Mouse (Mus musculus): ENCODE data around the gene Tpcn2. TPM values are rescaled to one million over a fixed set of nuclear protein-coding genes. Genes with fewer than 3 reads are reported as not detected.
A peak's percentile ranks its signal among the peaks of the same experiment; 100 is the strongest.

The Tpcn2 gene
- polyA plus RNA-seq, 1 experiment from 2014 or later = 4.4 TPM

DNA sequence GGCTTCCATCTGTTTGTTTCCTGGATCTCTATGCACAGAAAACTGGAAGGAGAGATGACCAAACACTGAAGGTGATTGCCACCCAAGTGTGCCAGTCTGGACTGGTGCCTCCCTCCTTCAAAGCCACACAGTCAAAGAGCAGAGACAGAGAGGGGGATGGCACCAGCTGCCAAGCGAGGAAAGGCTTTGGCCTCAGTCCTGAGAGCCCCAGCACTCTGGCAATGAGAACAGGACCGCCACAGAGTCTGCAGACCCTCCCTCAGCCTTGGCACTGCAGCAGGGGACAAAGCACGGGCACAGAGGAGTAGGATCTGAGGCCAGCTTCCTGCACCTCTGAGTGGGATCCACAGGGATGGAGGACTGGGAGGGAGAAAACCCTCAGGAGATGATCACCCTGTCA, 114.1 kb downstream of the Tpcn2 start:
- no peak for ATAC-seq (ENCODE audit: low FRiP score, low TSS enrichment)
- Histone ChIP-seq H3K4me3 (ENCODE audit: low read length) (no peak overlapping the region), H3K4me1 (ENCODE audit: control insufficient read depth, insufficient read depth, low read length) (peaks cover 7% of the 10 kb centered on the region), H3K9ac (ENCODE audit: low read depth, low read length) (no peak overlapping the region), H3K4me2 (replicated peaks; ENCODE audit: low read depth, low read length) (no peak overlapping the region), H3K9me3 (ENCODE audit: control insufficient read depth, low read length) (no peaks in the 10 kb centered on the region), H3K27me3 (ENCODE audit: control insufficient read depth, insufficient read depth, low read length) (no peaks in the 10 kb centered on the region), H3K36me3 (ENCODE audit: control insufficient read depth, insufficient read depth, low read length) (no peaks in the 10 kb centered on the region), H3K27ac (ENCODE audit: low read depth, low read length) (no peak overlapping the region)
- 79% methylated on average over 3 of the region's 3 CpGs for WGBS

DNA sequence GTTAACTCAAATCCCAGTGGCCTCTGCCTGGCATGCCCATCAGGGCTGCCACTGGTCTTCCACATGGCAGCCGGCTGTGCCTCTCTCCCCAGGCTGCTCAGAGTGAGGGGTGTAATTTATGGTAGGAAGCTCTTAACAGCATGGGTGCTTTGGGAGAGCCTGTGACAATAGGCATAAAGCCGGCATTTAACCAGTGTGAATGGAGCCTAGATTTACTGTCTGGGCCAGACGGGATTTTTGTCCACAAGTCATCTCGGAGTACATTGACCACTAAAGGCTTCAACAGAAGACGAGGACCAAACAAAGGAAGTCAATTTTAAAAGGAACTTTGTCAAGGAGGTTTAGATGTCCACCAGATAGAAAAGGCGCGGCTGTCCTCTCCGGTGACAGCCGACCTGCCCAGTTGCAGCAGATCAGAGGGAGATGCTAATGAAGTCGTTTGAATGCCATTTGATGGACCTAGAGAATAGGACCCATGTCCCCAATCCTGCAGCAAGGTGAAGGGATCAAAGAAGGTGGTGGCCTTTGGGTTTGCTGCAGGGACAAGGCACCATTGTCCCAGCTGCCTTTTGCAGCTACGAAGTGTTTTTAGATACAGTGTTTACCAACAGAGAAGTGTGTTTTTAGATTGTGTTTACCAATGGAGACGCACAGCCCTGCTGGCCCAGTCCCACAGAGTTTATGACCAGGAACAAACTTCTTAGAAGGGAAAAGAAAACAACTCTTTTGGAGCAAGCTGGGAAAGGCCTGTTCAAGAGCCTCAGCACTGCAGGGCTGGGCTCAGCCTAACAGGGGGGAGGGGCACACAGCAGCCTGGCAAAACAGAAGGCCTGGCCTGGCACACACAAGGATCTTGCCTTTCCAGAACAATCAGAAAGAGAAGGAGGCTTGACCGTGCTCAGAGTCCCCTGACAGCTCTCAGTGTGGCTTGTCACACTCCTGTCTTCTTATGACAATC, 124.2 kb downstream of the Tpcn2 start:
- Histone ChIP-seq H3K4me3 (ENCODE audit: low read length) (no peak overlapping the region), H3K9ac (ENCODE audit: low read depth, low read length) (peak overlapping the region; percentile 23; the same call in 1 of the 2 replicates), H3K36me3 (ENCODE audit: control insufficient read depth, insufficient read depth, low read length) (no peaks in the 10 kb centered on the region), H3K9me3 (ENCODE audit: control insufficient read depth, low read length) (no peaks in the 10 kb centered on the region), H3K27me3 (ENCODE audit: control insufficient read depth, insufficient read depth, low read length) (no peaks in the 10 kb centered on the region), H3K4me2 (replicated peaks; ENCODE audit: low read depth, low read length) (no peak overlapping the region), H3K4me1 (ENCODE audit: control insufficient read depth, insufficient read depth, low read length) (peaks cover 11% of the 10 kb centered on the region), H3K27ac (ENCODE audit: low read depth, low read length) (peak overlapping the region; percentile 75)
- 16% methylated on average over 13 of the region's 13 CpGs for WGBS
- peak; percentile 79 for ATAC-seq (ENCODE audit: low FRiP score, low TSS enrichment)

DNA sequence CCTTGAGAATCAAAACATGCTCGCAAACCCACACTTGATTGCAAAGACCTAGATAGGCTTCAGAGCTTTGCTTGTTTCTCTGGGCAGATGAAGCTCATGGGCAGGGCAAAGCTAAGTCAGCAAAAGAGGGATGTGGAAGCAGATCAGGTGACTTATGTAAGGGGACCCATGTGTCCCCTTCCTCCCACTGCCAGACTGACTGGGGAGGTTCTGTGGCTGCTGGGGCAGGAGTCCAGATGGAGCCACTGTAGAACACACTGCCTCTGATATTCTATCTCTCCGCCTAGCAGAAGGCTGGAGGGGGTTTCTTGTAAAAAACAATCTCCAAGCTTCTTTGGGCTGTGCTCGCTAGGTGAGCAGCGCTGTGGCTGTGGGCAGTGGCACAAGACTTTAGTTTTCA, 128.1 kb downstream of the Tpcn2 start:
- Histone ChIP-seq H3K4me3 (ENCODE audit: low read length) (no peak overlapping the region), H3K9ac (ENCODE audit: low read depth, low read length) (no peak overlapping the region), H3K27ac (ENCODE audit: low read depth, low read length) (no peak overlapping the region), H3K27me3 (ENCODE audit: control insufficient read depth, insufficient read depth, low read length) (no peaks in the 10 kb centered on the region), H3K9me3 (ENCODE audit: control insufficient read depth, low read length) (no peaks in the 10 kb centered on the region), H3K4me2 (replicated peaks; ENCODE audit: low read depth, low read length) (no peak overlapping the region), H3K36me3 (ENCODE audit: control insufficient read depth, insufficient read depth, low read length) (no peaks in the 10 kb centered on the region), H3K4me1 (ENCODE audit: control insufficient read depth, insufficient read depth, low read length) (peaks cover 11% of the 10 kb centered on the region)
- peak; percentile 33; the same call in 1 of the 2 replicates for ATAC-seq (ENCODE audit: low FRiP score, low TSS enrichment)
- WGBS = 62% methylated on average over 4 of the region's 4 CpGs

DNA sequence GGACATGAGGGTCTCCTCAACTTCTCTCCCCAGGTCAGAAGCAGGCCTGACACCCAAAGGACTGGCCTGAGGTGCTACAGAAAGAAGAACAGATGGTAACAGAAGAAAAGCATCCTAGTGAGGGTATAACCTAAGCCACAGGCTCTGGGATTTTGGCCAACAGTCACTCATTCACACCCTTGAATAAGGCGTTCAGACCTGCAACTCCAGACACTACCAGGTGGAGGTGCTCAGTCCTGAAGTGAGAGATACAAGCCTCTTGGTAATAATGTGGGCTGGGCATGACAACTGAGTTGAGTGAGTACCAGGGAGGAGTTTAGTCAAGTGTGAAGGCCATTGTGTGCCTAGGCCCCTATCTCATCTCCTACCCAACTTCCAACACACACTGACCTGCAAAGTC, 129.7 kb downstream of the Tpcn2 start:
- no peak for ATAC-seq (ENCODE audit: low FRiP score, low TSS enrichment)
- WGBS = 74% methylated on average over 1 of the region's 1 CpGs
- no peak overlapping the region for H3K4me3 ChIP-seq (ENCODE audit: low read length)

DNA sequence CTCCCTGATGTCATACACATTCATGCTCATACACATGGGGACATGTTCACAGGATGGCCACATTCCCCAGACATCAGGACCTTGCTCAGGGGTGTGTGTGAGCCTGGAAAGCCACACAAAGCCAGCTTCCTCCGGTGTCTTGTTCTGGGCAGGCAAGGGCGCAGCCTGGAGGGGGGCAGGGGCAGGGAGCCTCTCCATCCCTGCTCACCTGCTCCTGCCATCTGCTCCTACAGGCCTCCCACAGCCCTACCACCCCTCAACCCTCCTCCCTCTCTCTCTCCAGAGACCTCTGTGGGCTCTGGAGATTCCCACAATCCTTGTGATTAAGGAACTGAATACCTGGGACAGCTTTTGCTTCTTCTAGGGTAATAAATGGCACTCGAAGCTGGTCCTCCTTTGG, 132.0 kb downstream of the Tpcn2 start:
- Histone ChIP-seq H3K27me3 (ENCODE audit: control insufficient read depth, insufficient read depth, low read length) (no peaks in the 10 kb centered on the region), H3K4me1 (ENCODE audit: control insufficient read depth, insufficient read depth, low read length) (no peaks in the 10 kb centered on the region), H3K27ac (ENCODE audit: low read depth, low read length) (no peak overlapping the region), H3K9ac (ENCODE audit: low read depth, low read length) (no peak overlapping the region), H3K36me3 (ENCODE audit: control insufficient read depth, insufficient read depth, low read length) (no peaks in the 10 kb centered on the region), H3K4me2 (replicated peaks; ENCODE audit: low read depth, low read length) (no peak overlapping the region), H3K4me3 (ENCODE audit: low read length) (no peak overlapping the region), H3K9me3 (ENCODE audit: control insufficient read depth, low read length) (no peaks in the 10 kb centered on the region)
- WGBS = 77% methylated on average over 3 of the region's 3 CpGs
- ATAC-seq (ENCODE audit: low FRiP score, low TSS enrichment) = no peak

More for the DNA sequence above, 129.7 kb downstream of the Tpcn2 start:
- Histone ChIP-seq H3K4me1 (ENCODE audit: control insufficient read depth, insufficient read depth, low read length) (no peaks in the 10 kb centered on the region; the same call in 1 of the 2 replicates), H3K36me3 (ENCODE audit: control insufficient read depth, insufficient read depth, low read length) (no peaks in the 10 kb centered on the region), H3K9me3 (ENCODE audit: control insufficient read depth, low read length) (no peaks in the 10 kb centered on the region), H3K27ac (ENCODE audit: low read depth, low read length) (no peak overlapping the region), H3K9ac (ENCODE audit: low read depth, low read length) (no peak overlapping the region), H3K27me3 (ENCODE audit: control insufficient read depth, insufficient read depth, low read length) (no peaks in the 10 kb centered on the region), H3K4me2 (replicated peaks; ENCODE audit: low read depth, low read length) (no peak overlapping the region)

DNA sequence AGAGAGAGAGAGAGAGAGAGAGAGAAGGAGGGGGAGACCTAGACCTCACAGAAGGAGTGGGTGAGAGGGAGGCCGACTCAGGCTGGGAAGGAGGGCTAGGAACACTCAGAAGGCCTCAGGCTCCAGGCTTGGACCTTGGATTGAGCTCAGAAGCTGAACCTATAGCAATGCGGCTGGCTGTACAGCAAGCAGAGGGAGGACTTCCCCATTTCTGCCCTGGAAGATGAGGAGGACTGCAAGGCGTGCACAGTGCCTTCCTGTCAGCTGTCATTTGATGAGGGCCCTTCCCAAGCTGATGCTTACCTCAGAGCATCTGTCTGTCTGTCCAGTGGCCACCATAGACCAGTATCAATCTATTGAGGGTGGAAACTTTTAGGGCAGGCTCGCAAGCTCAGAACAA, 134.9 kb downstream of the Tpcn2 start:
- no peak overlapping the region for H3K4me3 ChIP-seq (ENCODE audit: low read length)
- WGBS = 81% methylated on average over 4 of the region's 4 CpGs
- no peaks in the 10 kb centered on the region for H3K9me3 ChIP-seq (ENCODE audit: control insufficient read depth, low read length)
- no peak overlapping the region for H3K27ac ChIP-seq (ENCODE audit: low read depth, low read length)
- no peaks in the 10 kb centered on the region for H3K4me1 ChIP-seq (ENCODE audit: control insufficient read depth, insufficient read depth, low read length)
- no peak overlapping the region for H3K9ac ChIP-seq (ENCODE audit: low read depth, low read length)
- H3K27me3 ChIP-seq (ENCODE audit: control insufficient read depth, insufficient read depth, low read length) = no peaks in the 10 kb centered on the region
- H3K36me3 ChIP-seq (ENCODE audit: control insufficient read depth, insufficient read depth, low read length) = no peaks in the 10 kb centered on the region
- ATAC-seq (ENCODE audit: low FRiP score, low TSS enrichment) = no peak
- H3K4me2 ChIP-seq (replicated peaks; ENCODE audit: low read depth, low read length) = no peak overlapping the region

DNA sequence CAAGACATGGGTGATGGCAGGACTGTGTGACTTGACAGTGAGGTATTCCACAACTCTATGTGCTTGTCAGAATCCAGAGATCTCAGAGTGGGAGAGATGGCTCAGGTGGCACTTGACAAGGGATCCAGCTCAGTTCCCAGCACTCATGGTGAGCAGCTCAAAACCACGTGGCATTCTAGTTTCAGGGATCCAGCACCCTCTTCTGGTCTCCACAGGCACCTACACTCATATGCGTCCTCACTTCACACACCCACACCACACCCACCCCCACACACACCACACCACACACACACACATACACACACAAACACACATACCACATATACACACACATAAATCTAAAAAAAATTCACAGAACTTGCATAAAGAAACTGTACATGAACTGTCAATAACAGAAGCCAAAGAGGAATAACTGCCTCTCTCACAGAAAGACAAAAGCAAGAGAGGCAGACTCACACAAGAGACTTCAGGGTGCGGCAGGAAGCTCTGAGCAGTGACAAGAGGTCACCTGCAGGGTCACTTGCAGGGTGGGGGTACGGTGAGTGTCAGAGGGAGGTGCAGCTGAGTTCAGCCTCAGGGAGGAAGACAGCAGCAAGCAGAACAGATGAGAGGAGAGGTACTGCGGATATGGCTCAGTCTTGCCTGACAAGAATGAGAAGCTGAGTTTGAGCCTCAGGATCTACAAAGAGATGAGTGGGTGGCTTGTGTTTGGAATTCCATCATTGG, 135.7 kb downstream of the Tpcn2 start:
- Histone ChIP-seq H3K27ac (ENCODE audit: low read depth, low read length) (no peak overlapping the region), H3K4me3 (ENCODE audit: low read length) (no peak overlapping the region), H3K27me3 (ENCODE audit: control insufficient read depth, insufficient read depth, low read length) (no peaks in the 10 kb centered on the region), H3K4me2 (replicated peaks; ENCODE audit: low read depth, low read length) (no peak overlapping the region), H3K4me1 (ENCODE audit: control insufficient read depth, insufficient read depth, low read length) (no peaks in the 10 kb centered on the region), H3K9ac (ENCODE audit: low read depth, low read length) (no peak overlapping the region), H3K9me3 (ENCODE audit: control insufficient read depth, low read length) (no peaks in the 10 kb centered on the region), H3K36me3 (ENCODE audit: control insufficient read depth, insufficient read depth, low read length) (no peaks in the 10 kb centered on the region)
- 84% methylated on average over 5 of the region's 5 CpGs for WGBS
- no peak for ATAC-seq (ENCODE audit: low FRiP score, low TSS enrichment)

DNA sequence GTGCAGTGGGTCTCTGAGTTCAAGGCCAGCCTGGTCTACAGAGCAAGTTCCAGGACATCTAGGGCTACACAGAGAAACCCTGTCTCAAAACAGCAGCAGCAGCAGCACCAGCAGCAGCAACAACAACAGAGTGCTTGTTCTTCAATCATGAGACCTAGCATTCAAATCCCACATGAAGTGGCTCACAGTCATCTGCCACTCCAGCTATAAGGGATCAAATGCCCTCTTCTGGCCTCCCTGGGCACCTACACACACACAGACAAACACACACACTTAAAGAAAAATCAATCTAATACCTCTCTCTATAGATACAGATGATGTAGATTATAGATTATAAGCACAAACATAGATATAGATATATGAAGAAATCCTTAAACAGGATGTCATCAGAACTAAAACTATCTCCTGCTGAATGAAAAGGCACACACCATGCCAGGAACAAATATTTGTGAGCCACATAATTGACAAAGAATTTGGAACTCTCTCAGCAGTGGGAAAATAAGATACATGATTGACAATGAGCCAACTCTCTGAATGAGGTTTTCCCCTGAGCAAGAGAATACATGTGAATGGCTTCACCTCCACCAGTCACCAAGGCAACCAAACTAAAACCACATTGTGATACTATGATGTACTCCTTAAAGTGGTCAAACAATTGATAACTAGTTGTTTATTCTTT, 137.4 kb downstream of the Tpcn2 start:
- ATAC-seq (ENCODE audit: low FRiP score, low TSS enrichment) = no peak
- no peaks in the 10 kb centered on the region for H3K36me3 ChIP-seq (ENCODE audit: control insufficient read depth, insufficient read depth, low read length)
- H3K4me1 ChIP-seq (ENCODE audit: control insufficient read depth, insufficient read depth, low read length) = no peaks in the 10 kb centered on the region
- no peaks in the 10 kb centered on the region for H3K27me3 ChIP-seq (ENCODE audit: control insufficient read depth, insufficient read depth, low read length)
- no peak overlapping the region for H3K4me3 ChIP-seq (ENCODE audit: low read length)
- H3K9me3 ChIP-seq (ENCODE audit: control insufficient read depth, low read length) = no peaks in the 10 kb centered on the region
- no peak overlapping the region for H3K9ac ChIP-seq (ENCODE audit: low read depth, low read length)
- H3K27ac ChIP-seq (ENCODE audit: low read depth, low read length) = no peak overlapping the region
- no peak overlapping the region for H3K4me2 ChIP-seq (replicated peaks; ENCODE audit: low read depth, low read length)
